Mouse (Mus musculus) layer of hippocampus, postnatal 10 days (tissue): ENCODE measurements around the gene Spin1. TPM values are rescaled to one million over a fixed set of nuclear protein-coding genes. Genes with fewer than 3 reads are reported as not detected.

Experiments used
- DNase-seq, 2 experiments: peaks; one replicate each; pipeline ENCODE4 v3.0.0; 2021; ENCODE audit warnings: low spot score in 2 of 2
- total RNA-seq, 2 experiments: library from RNA; stranded (reverse); gene quantifications; 2 replicates each; pipeline ENCODE4 v1.2.3; 2021

Gene Spin1
- total RNA-seq, 2 experiments from 2014 or later: 180 to 193 TPM

DNA sequence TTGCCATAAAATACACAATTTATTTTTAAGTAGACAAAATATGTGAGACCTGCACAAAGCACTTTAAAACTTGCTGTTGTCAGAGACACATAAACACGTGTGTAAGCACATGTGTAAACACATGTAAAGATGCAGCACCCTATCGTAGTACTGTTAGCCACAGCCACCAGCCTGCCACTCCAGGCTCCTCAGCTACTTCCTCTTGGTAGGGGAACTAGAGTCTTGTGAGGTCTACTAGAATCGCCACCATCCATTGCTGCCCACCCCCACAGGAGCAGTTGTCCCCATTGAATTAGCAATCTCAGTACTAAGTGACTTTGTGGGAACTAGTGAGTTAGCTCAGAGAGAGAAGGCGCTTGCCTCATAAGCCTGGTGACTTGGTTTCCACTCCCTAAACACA is 35.6 kb downstream of the Spin1 start:
- DNase-seq: no peak

DNA sequence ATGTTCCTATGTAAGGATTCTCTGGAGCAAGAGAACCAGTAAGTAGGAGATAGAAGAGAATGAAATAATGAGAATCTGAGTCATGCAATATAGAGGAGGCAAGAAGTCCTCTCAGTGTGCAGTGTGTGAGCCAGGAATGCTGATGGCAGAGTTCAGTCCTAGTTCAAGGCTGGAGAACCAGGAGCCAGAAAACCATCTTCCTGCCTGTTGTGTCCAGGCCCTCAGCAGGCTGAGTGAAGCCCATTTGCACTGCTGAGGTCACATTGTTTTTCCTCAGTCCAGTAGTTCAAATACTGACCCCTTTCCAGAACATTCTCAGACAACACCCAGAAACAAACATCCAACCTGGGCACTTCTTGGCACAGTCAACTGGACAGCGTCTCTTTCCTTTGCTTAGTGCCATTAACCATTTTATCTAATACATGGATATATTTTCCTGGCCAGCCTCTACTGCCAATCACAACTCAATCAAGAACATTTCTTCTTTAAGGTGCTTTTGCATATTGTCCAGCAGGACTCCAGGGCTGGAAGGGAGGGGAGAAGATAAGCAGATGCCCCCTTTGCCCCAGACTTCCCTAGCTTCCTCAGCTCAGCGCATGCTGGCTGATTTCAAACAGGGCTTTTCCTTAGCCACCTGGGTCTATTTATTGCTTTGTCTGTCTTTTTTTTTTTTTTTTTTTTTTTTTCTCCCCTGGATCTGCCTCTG is 36.5 kb downstream of the Spin1 start:
- DNase-seq: no peak

GRCm38 (mm10) chr13:51137702-51138031 is 37.0 kb downstream of the Spin1 start:
- no peak for DNase-seq

DNA sequence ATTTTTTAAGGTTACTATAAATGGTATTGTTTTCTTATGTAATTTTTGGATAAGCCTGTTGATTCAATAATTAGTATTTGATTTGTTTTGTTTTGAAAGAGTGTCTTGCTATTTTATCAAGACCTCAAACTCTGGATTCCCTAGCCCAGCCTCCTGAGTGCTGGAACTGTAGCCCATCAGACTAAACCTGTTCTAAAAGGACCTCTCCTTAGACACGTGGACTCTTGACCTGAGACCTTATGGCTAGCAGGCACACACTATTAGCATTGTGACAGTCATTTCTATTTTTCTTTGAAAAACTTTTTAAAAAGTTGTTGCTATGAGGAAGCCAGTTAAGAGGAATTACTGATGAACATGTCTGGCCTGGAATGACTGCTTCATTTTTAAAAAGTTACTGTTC is 46.4 kb downstream of the Spin1 start:
- no peak for DNase-seq

- no peak for DNase-seq
These were observed 52.4 kb downstream of the Spin1 start for GRCm38 (mm10) chr13:51152966-51153669.

DNA sequence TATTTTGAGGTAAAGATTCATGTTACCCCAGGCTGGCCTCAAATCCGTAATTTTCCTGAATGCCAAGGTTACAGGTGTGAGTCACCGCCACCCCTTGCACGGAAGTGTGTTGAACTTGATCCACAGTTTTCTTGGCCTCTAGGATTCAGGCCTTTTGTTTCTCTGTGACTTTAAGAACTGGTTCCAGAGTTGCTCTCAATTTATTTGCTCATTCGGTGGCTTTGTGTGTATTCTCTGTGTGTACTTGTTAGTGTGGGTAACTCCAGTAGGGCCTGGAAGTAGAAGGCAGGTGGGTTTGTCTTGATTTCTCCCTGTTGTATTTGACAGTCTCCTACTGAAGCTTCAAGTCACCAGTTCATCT is 53.0 kb downstream of the Spin1 start:
- no peak for DNase-seq

- peak; percentile 23 to 39 for DNase-seq
These were observed 54.7 kb downstream of the Spin1 start for GRCm38 (mm10) chr13:51155178-51156013.

DNA sequence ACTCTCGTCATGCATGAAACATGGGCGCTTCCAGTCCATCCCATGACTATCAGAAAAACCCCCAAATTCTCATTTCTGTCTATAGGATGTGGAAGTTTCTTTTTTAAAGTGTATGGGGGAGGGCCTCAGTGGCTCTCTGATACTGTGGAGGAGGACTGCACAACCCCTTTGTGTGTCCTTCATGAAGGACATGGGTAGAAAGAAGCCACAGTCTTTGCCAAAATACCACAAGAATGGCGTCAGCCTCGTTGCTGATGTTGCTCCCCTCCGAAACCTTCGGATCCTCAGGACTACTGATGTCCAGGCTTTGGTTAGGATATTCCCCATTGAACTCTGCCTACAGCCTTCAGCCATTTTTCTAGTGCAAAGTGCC is 55.3 kb downstream of the Spin1 start:
- DNase-seq: no peak

- DNase-seq: no peak
These were observed 56.6 kb downstream of the Spin1 start for GRCm38 (mm10) chr13:51157291-51157690.

- no peak for DNase-seq
These were observed 61.0 kb downstream of the Spin1 start for GRCm38 (mm10) chr13:51161672-51162071.

- DNase-seq: no peak
These were observed 61.6 kb downstream of the Spin1 start for GRCm38 (mm10) chr13:51162246-51162645.

DNA sequence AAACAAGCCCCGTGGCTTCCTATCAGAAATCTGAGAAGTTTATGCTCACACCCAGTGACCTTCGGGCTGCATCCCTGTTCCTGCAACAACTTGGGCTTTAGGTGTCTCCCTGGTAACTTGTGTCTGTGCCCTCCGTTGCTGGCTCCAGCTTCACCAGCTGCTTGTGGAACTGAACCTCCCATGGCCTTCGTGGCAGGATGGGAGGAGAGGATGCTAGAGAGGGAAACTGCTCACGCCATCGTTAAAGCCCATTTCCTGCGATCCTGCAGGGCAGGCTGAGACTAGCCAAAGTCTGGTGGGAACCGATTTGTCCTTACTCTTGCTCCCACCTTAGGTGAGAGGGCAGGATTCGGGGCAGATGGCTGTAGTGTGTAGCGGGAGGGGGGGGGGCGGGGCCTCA is 66.0 kb downstream of the Spin1 start:
- DNase-seq: no peak

- no peak for DNase-seq
These were observed 69.5 kb downstream of the Spin1 start for GRCm38 (mm10) chr13:51170215-51170614.

- DNase-seq: peak; percentile 41 to 57
These were observed 70.3 kb downstream of the Spin1 start, which contains the start of gene Nxnl2 for GRCm38 (mm10) chr13:51170691-51171680. Gene Nxnl2 (plus strand): TSS chr13:51171022.

GRCm38 (mm10) chr13:51172601-51173000 is 71.9 kb downstream of the Spin1 start:
- DNase-seq: no peak

DNA sequence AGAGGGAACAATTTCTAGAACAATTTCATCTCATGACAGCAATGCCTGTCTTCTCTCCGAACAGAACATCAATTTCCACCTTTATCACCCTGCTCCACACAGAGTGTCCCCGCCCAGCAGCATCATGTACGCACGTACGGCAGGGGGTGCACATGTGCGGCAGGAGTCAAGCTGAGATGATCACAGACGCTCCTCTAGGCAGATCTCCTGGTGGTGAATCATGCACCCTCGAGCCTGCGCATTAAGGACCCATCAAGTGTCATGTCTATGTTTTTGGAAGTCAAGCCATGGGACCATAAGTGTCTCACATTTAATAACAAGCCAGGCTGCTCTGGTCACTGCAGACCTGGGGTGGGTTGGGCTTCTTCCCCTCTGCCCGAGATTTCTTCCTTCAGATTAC is 78.3 kb downstream of the Spin1 start:
- DNase-seq: no peak

DNA sequence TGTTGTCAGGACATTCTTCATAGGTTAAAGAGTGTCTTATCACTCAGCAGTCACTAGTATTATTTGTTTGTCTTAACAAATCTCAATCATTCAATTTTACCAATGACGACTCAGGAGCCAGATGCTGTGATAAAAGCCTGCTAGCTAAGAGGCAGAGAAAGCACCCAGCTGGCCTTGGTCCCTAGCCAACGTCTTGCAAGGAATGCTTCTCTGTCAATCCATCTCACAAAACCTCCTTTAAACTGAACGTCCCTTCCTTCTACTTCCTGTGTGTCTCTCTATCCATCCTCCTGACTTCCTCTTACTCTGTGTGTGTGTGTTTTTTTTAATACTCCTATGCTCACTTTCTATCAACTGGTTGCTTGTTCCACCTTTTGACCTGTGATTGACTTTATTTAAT is 78.7 kb downstream of the Spin1 start:
- DNase-seq: no peak

DNA sequence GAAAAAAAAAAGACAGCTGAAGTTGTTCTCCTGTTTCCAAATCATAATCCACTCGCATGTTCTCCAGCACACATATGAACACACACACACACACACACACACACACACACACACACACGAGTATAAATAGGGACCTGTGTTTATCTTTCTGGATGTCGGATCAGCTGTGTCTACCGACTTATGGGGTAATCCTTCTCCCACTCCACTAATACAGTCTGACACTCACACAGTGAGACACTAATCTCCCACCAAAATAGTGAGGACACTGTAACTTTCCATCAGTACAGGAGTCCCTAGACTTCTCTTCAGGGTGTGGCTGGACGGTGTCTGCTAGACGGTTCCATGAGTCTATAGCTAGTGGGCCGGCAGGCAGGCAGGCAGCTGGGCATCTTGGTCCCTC is 81.6 kb downstream of the Spin1 start:
- no peak for DNase-seq

- no peak for DNase-seq
These were observed 84.2 kb downstream of the Spin1 start for GRCm38 (mm10) chr13:51184896-51185295.

GRCm38 (mm10) chr13:51190336-51190735 is 89.7 kb downstream of the Spin1 start:
- DNase-seq: no peak
